Mouse (Mus musculus) CH12.LX (cell line): ENCODE data around the gene Ubxn1. TPM values are rescaled to one million over a fixed set of nuclear protein-coding genes. Genes with fewer than 3 reads are reported as not detected.

Experiments
- DNase-seq: peaks from one replicate; pipeline ENCODE4 v3.0.0-alpha.2; 2013; ENCODE audit errors: extremely low read depth
- H3K27ac ChIP-seq: 2 replicates; pipeline ENCODE4 v1.5.1; 2012; ENCODE audit warnings: low read depth, mild to moderate bottlenecking, control low read depth, moderate library complexity; ENCODE audit not compliant: insufficient read depth
- H3K27me3 ChIP-seq: replicated peaks from 2 replicates; pipeline ENCODE3; 2012; ENCODE audit warnings: inconsistent platforms
- H3K36me3 ChIP-seq, 2 experiments: replicated peaks in 1 of 2; 2 replicates each; pipeline versions ENCODE3 to v1.6.1; 2012; ENCODE audit warnings: inconsistent platforms in 1 of 2, low read length in 1 of 2, mild to moderate bottlenecking in 1 of 2, mixed read lengths in 1 of 2, moderate library complexity in 1 of 2; ENCODE audit not compliant: control insufficient read depth in 1 of 2, insufficient read depth in 1 of 2
- H3K4me1 ChIP-seq, 2 experiments: 2 replicates each; pipeline ENCODE4 v1.6.1; 2012; ENCODE audit warnings: inconsistent platforms in 1 of 2, moderate library complexity in 1 of 2; ENCODE audit not compliant: insufficient read depth in 2 of 2, control insufficient read depth in 1 of 2
- H3K4me2 ChIP-seq: 2 replicates; pipeline ENCODE4 v1.6.1; 2012; ENCODE audit warnings: low read depth, mild to moderate bottlenecking, control low read depth; ENCODE audit not compliant: poor library complexity, insufficient read depth, severe bottlenecking
- H3K4me3 ChIP-seq, 3 experiments: fragments of 150-350 bp in 1 of 3; sonication (generic) in 1 of 3; replicated peaks in 1 of 3; 2 replicates each; pipeline versions ENCODE3 to v1.5.1; 2011 to 2012; ENCODE audit warnings: low read depth in 2 of 3, low read length in 2 of 3, mild to moderate bottlenecking in 2 of 3, moderate library complexity in 2 of 3, control low read depth in 1 of 3, improper control_type of control experiment in 1 of 3, inconsistent platforms in 1 of 3, mixed read lengths in 1 of 3; ENCODE audit not compliant: poor library complexity in 1 of 3
- H3K79me2 ChIP-seq: replicated peaks from 2 replicates; pipeline ENCODE4 v1.6.1; 2012; ENCODE audit warnings: mild to moderate bottlenecking, moderate library complexity; ENCODE audit not compliant: control insufficient read depth, poor library complexity, insufficient read depth, severe bottlenecking; ENCODE audit errors: extremely low read depth
- H3K9ac ChIP-seq: 2 replicates; pipeline ENCODE4 v1.6.1; 2012; ENCODE audit warnings: low read depth, mild to moderate bottlenecking, control low read depth, moderate library complexity; ENCODE audit not compliant: insufficient read depth
- H3K9me3 ChIP-seq: replicated peaks from 2 replicates; pipeline ENCODE3; 2012; ENCODE audit warnings: low read length, inconsistent platforms, mixed read lengths
- BHLHE40 ChIP-seq: IDR thresholded peaks from 2 replicates; pipeline ENCODE4 v1.6.1; 2011; ENCODE audit warnings: mild to moderate bottlenecking, low read depth, low read length, improper control_type of control experiment
- CHD1 ChIP-seq: IDR thresholded peaks from 2 replicates; pipeline ENCODE4 v1.6.1; 2012; ENCODE audit warnings: low read depth, low read length, improper control_type of control experiment, inconsistent platforms
- CHD2 ChIP-seq: IDR thresholded peaks from 2 replicates; pipeline ENCODE4 v1.6.1; 2011; ENCODE audit warnings: low read length, improper control_type of control experiment
- CTCF ChIP-seq, 2 experiments: IDR thresholded peaks in 1 of 2; conservative IDR thresholded peaks in 1 of 2; 2 replicates each; pipeline ENCODE4 v1.5.1; 2011 to 2012; ENCODE audit warnings: low read depth in 2 of 2, low read length in 2 of 2, improper control_type of control experiment in 1 of 2, inconsistent platforms in 1 of 2, mild to moderate bottlenecking in 1 of 2, moderate library complexity in 1 of 2
- E2F4 ChIP-seq: IDR thresholded peaks from 2 replicates; pipeline ENCODE4 v1.6.1; 2011; ENCODE audit warnings: low read depth, low read length, improper control_type of control experiment; ENCODE audit not compliant: insufficient replicate concordance
- ELF1 ChIP-seq: IDR thresholded peaks from 2 replicates; pipeline ENCODE4 v1.6.1; 2014; ENCODE audit warnings: low read depth, mild to moderate bottlenecking, inconsistent platforms, low read length, improper control_type of control experiment
- EP300 ChIP-seq: IDR thresholded peaks from 2 replicates; pipeline ENCODE4 v1.6.1; 2011; ENCODE audit warnings: low read length, improper control_type of control experiment
- ETS1 ChIP-seq: conservative IDR thresholded peaks from 2 replicates; pipeline ENCODE4 v1.6.1; 2012; ENCODE audit warnings: low read depth, mild to moderate bottlenecking, inconsistent platforms, low read length, improper control_type of control experiment, moderate library complexity
- GABPA ChIP-seq: IDR thresholded peaks from 2 replicates; pipeline ENCODE4 v1.6.1; 2012; ENCODE audit warnings: low read depth, low read length, improper control_type of control experiment, inconsistent platforms; ENCODE audit not compliant: insufficient replicate concordance
- HCFC1 ChIP-seq: IDR thresholded peaks from 2 replicates; pipeline ENCODE4 v1.6.1; 2012; ENCODE audit warnings: low read depth, mild to moderate bottlenecking, inconsistent platforms, low read length, improper control_type of control experiment
- IRF4 ChIP-seq: IDR thresholded peaks from 2 replicates; pipeline ENCODE4 v1.6.1; 2014; ENCODE audit warnings: low read depth, mild to moderate bottlenecking, inconsistent platforms, low read length, improper control_type of control experiment
- JUN ChIP-seq: IDR thresholded peaks from 2 replicates; pipeline ENCODE4 v1.6.1; 2011; ENCODE audit warnings: low read depth, mild to moderate bottlenecking, low read length, improper control_type of control experiment, moderate library complexity; ENCODE audit not compliant: insufficient read depth
- JUND ChIP-seq: conservative IDR thresholded peaks from 2 replicates; pipeline ENCODE4 v1.6.1; 2011; ENCODE audit warnings: low read depth, low read length, improper control_type of control experiment
- KAT2A ChIP-seq: IDR thresholded peaks from 2 replicates; pipeline ENCODE4 v1.6.1; 2012; ENCODE audit warnings: low read length, improper control_type of control experiment, inconsistent platforms; ENCODE audit not compliant: insufficient replicate concordance
- MAFK ChIP-seq: IDR thresholded peaks from 2 replicates; pipeline ENCODE4 v1.6.1; 2011; ENCODE audit warnings: low read length, improper control_type of control experiment; ENCODE audit not compliant: insufficient replicate concordance
- MAX ChIP-seq: IDR thresholded peaks from 2 replicates; pipeline ENCODE4 v1.6.1; 2011; ENCODE audit warnings: low read length, improper control_type of control experiment
- MAZ ChIP-seq: IDR thresholded peaks from 2 replicates; pipeline ENCODE4 v1.6.1; 2012; ENCODE audit warnings: low read depth, mild to moderate bottlenecking, inconsistent platforms, low read length, improper control_type of control experiment, moderate library complexity
- MEF2A ChIP-seq: IDR thresholded peaks from 2 replicates; pipeline ENCODE4 v1.6.1; 2014; ENCODE audit warnings: low read depth, mild to moderate bottlenecking, inconsistent platforms, low read length, improper control_type of control experiment, borderline replicate concordance
- MXI1 ChIP-seq: IDR thresholded peaks from 2 replicates; pipeline ENCODE4 v1.6.1; 2011; ENCODE audit warnings: mild to moderate bottlenecking, low read depth, low read length, improper control_type of control experiment
- MYC ChIP-seq: IDR thresholded peaks from 2 replicates; pipeline ENCODE4 v1.6.1; 2011; ENCODE audit warnings: low read depth, mild to moderate bottlenecking, improper control_type of control experiment, low read length
- NELFE ChIP-seq: IDR thresholded peaks from 2 replicates; pipeline ENCODE4 v1.6.1; 2011; ENCODE audit warnings: low read depth, low read length, improper control_type of control experiment
- NRF1 ChIP-seq: IDR thresholded peaks from 2 replicates; pipeline ENCODE4 v1.6.1; 2014; ENCODE audit warnings: low read depth, mild to moderate bottlenecking, inconsistent platforms, low read length, improper control_type of control experiment, moderate library complexity
- PAX5 ChIP-seq: IDR thresholded peaks from 2 replicates; pipeline ENCODE4 v1.6.1; 2012; ENCODE audit warnings: low read length, inconsistent platforms, mixed read lengths
- POLR2A ChIP-seq: IDR thresholded peaks from 2 replicates; pipeline ENCODE4 v1.6.1; 2011; ENCODE audit warnings: low read depth, mild to moderate bottlenecking, improper control_type of control experiment, low read length
- POLR2AphosphoS2 ChIP-seq: IDR thresholded peaks from 2 replicates; pipeline ENCODE4 v1.6.1; 2011; ENCODE audit warnings: low read depth, low read length, improper control_type of control experiment
- RAD21 ChIP-seq: IDR thresholded peaks from 2 replicates; pipeline ENCODE4 v1.6.1; 2011; ENCODE audit warnings: low read depth, mild to moderate bottlenecking, low read length, improper control_type of control experiment, moderate library complexity
- RCOR1 ChIP-seq: conservative IDR thresholded peaks from 2 replicates; pipeline ENCODE4 v1.6.1; 2012; ENCODE audit warnings: low read depth, mild to moderate bottlenecking, inconsistent platforms, low read length, improper control_type of control experiment
- SIN3A ChIP-seq: IDR thresholded peaks from 2 replicates; pipeline ENCODE4 v1.6.1; 2012; ENCODE audit warnings: low read length, improper control_type of control experiment, inconsistent platforms
- SMC3 ChIP-seq: IDR thresholded peaks from 2 replicates; pipeline ENCODE4 v1.6.1; 2011; ENCODE audit warnings: low read depth, low read length, improper control_type of control experiment
- TBP ChIP-seq: conservative IDR thresholded peaks from 2 replicates; pipeline ENCODE4 v1.6.1; 2011; ENCODE audit warnings: low read depth, low read length, improper control_type of control experiment
- TCF12 ChIP-seq: IDR thresholded peaks from 2 replicates; pipeline ENCODE4 v1.6.1; 2014; ENCODE audit warnings: low read depth, mild to moderate bottlenecking, inconsistent platforms, low read length, improper control_type of control experiment
- UBTF ChIP-seq: IDR thresholded peaks from 2 replicates; pipeline ENCODE4 v1.6.1; 2012; ENCODE audit warnings: low read depth, mild to moderate bottlenecking, inconsistent platforms, low read length, improper control_type of control experiment, moderate library complexity
- USF1 ChIP-seq: IDR thresholded peaks from 2 replicates; pipeline ENCODE4 v1.6.1; 2014; ENCODE audit warnings: low read depth, mild to moderate bottlenecking, inconsistent platforms, low read length, improper control_type of control experiment
- USF2 ChIP-seq: conservative IDR thresholded peaks from 2 replicates; pipeline ENCODE4 v1.6.1; 2011; ENCODE audit warnings: low read depth, low read length, improper control_type of control experiment
- ZC3H11A ChIP-seq: IDR thresholded peaks from 2 replicates; pipeline ENCODE4 v1.6.1; 2012; ENCODE audit warnings: low read depth, mild to moderate bottlenecking, inconsistent platforms, low read length, improper control_type of control experiment
- ZKSCAN1 ChIP-seq: IDR thresholded peaks from 2 replicates; pipeline ENCODE4 v1.6.1; 2012; ENCODE audit warnings: low read depth, inconsistent platforms, low read length, improper control_type of control experiment, borderline replicate concordance
- ZMIZ1 ChIP-seq: IDR thresholded peaks from 2 replicates; pipeline ENCODE4 v1.6.1; 2012; ENCODE audit warnings: low read depth, mild to moderate bottlenecking, inconsistent platforms, low read length, improper control_type of control experiment
- ZNF384 ChIP-seq: IDR thresholded peaks from 2 replicates; pipeline ENCODE4 v1.6.1; 2012; ENCODE audit warnings: low read depth, low read length, improper control_type of control experiment, inconsistent platforms
- dilution Hi-C: fragments of 300-500 bp; cut with MboI; formaldehyde crosslinking; loops from 2 replicates; pipeline ENCODE4 v1.14.3; 2020; ENCODE audit warnings: low sequenced_read_pairs; ENCODE audit not compliant: extremely low pct_unique_long_range_greater_than_20kb, extremely low pct_ligation_motif_present
- in situ Hi-C: fragments of 300-500 bp; cut with MboI; formaldehyde crosslinking; loops from 3 replicates; pipeline ENCODE4 v1.14.3; 2019; ENCODE audit warnings: low sequenced_read_pairs, low pct_ligation_motif_present, low pct_unique_long_range_greater_than_20kb, mixed read lengths
- polyA plus RNA-seq: library from polyadenylated mRNA; unstranded; fragments of >175 nt; gene quantifications from 2 replicates; pipeline ENCODE4 v1.2.1, GENCODE M21; 2012; ENCODE audit warnings: low read depth; ENCODE audit not compliant: insufficient read length
- total RNA-seq, 2 experiments: library from RNA; depleted of rRNA; stranded (reverse); fragments of 300-350 nt in 1 of 2; fragments of >200 nt in 1 of 2; gene quantifications; 2 replicates each; pipeline ENCODE4 v1.2.3; 2012 to 2014

The Ubxn1 gene
- total and polyA plus RNA-seq, 3 experiments = 96.3 to 226 (median 140) TPM

GRCm38 (mm10) chr19:8839103-8839907, 32.0 kb upstream of the Ubxn1 start, which contains the start of gene Gng3:
Gene Gng3 (minus strand): TSS chr19:8839194.
- DNase-seq = peak; percentile 64
- in situ Hi-C loops (loop anchor here (25.0 kb wide), 1 partner anchor 1023 kb away; no protein-coding TSS in a partner anchor), dilution Hi-C loops (no loop called here)

More at GRCm38 (mm10) chr19:8839103-8839907, 32.0 kb upstream of the Ubxn1 start, which contains the start of gene Gng3:
- peak within 1 kb of the TSS; percentile 75 for H3K9ac ChIP-seq
- H3K4me3 ChIP-seq = peak within 1 kb of the TSS; percentile 56 to 81 (median 65)
- no peaks in the 10 kb centered on the region for H3K27me3 ChIP-seq
- peaks cover 11 to 45% of the 10 kb centered on the region in 2 experiments for H3K4me1 ChIP-seq
- H3K9me3 ChIP-seq = no peaks in the 10 kb centered on the region
- peaks cover 15 to 51% of the 10 kb centered on the region in 2 experiments for H3K36me3 ChIP-seq
- peaks cover 20% of the 10 kb centered on the region for H3K79me2 ChIP-seq
- peak within 1 kb of the TSS; percentile 96 for H3K4me2 ChIP-seq
- TF ChIP-seq ETS1 = 0 out of 2 replicates have a peak, but pooled peaks have one; percentile 32
- peak; percentile 98 for TF ChIP-seq CHD1
- no peak for TF ChIP-seq ZNF384
- TF ChIP-seq CTCF (conservative IDR thresholded peaks at IDR 0.05 in 1 of 2, IDR thresholded peaks at IDR 0.05 in 1 of 2; ENCODE audit: low read depth in 2 of 2, low read length in 2 of 2) = no peak
- TF ChIP-seq MYC = peak; percentile 40; the same call in 1 of the 2 replicates
- no peak for TF ChIP-seq GABPA
- peak; percentile 77 for TF ChIP-seq TCF12
- peak; percentile 76 for TF ChIP-seq ELF1
- no peak for TF ChIP-seq MAFK
- TF ChIP-seq JUN = no peak
- TF ChIP-seq BHLHE40 = peak; percentile 36; the same call in 1 of the 2 replicates
- no peak for TF ChIP-seq USF2
- peak; percentile 75 for TF ChIP-seq CHD2
- TF ChIP-seq POLR2A = peak; percentile 38; the same call in 1 of the 2 replicates
- no peak for TF ChIP-seq ZKSCAN1
- no peak for TF ChIP-seq USF1
- peak; percentile 73 for TF ChIP-seq SIN3A
- no peak; the same call in 1 of the 2 replicates for TF ChIP-seq RCOR1
- no peak for TF ChIP-seq EP300
- no peak for TF ChIP-seq NELFE
- 0 out of 2 replicates have a peak, but pooled peaks have one; percentile 46 for TF ChIP-seq MAX
- no peak for TF ChIP-seq RAD21
- no peak; the same call in 1 of the 2 replicates for TF ChIP-seq MAZ
- TF ChIP-seq HCFC1 = peak; percentile 49; the same call in 1 of the 2 replicates
- TF ChIP-seq IRF4 = 0 out of 2 replicates have a peak, but pooled peaks have one; percentile 17
- no peak for TF ChIP-seq PAX5
- peak; percentile 44; the same call in 1 of the 2 replicates for TF ChIP-seq MEF2A
- no peak for TF ChIP-seq POLR2AphosphoS2
- no peak for TF ChIP-seq UBTF
- TF ChIP-seq NRF1 = 0 out of 2 replicates have a peak, but pooled peaks have one; percentile 15
- 0 out of 2 replicates have a peak, but pooled peaks have one; percentile 56 for TF ChIP-seq TBP
- TF ChIP-seq E2F4 = no peak
- no peak for TF ChIP-seq SMC3
- TF ChIP-seq ZC3H11A = no peak
- TF ChIP-seq MXI1 = peak; percentile 48; the same call in 1 of the 2 replicates
- no peak for TF ChIP-seq JUND
- no peak for TF ChIP-seq ZMIZ1
- no peak for TF ChIP-seq KAT2A
- peak within 1 kb of the TSS; percentile 92 for H3K27ac ChIP-seq
